Mouse (Mus musculus) left cerebral cortex, adult 9 months (tissue): ENCODE data around the gene Mrtfa.
A peak's percentile ranks its signal among the peaks of the same experiment; 100 is the strongest.
"Not testable (repeated sequence)": the region's sequence is repeated elsewhere in the genome, so short reads cannot be mapped to it uniquely, and the experiment has no call there.

Experiments used
- DNase-seq, 2 experiments: peaks; one replicate each; pipeline ENCODE4 v3.0.0; 2022; ENCODE audit warnings: low spot score in 2 of 2

Mrtfa gene

DNA sequence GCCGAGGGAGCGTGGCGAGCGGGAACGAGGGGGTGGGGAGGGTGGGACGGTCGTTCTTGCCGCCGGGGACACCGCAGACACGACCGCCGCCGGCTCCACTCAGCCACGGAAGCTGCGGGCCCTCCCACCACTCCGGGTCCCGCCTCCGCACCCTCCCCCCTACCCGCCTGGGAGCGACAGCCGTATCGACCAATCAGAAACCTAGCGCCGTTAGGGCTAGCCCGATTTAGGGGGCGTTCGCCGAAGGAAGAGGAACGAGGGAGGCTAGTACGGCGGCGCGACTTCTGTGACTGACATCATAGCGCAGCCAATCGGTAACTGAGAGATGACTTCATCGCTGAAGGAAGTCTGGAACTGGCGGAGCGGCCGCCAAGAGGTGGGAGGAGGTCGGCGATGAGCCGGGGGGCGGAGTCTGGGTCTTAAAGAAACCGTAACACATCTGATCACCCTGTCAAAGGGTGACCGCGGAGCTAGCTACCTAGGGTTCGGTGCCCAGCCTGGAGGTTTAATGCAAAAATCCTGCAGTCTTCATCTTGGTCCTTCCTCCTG, at the start of gene Mrtfa:
Gene Mrtfa (minus strand): TSS at position 128 of the 549 bp plus-strand sequence.
- peak; percentile 99 to 100 for DNase-seq

DNA sequence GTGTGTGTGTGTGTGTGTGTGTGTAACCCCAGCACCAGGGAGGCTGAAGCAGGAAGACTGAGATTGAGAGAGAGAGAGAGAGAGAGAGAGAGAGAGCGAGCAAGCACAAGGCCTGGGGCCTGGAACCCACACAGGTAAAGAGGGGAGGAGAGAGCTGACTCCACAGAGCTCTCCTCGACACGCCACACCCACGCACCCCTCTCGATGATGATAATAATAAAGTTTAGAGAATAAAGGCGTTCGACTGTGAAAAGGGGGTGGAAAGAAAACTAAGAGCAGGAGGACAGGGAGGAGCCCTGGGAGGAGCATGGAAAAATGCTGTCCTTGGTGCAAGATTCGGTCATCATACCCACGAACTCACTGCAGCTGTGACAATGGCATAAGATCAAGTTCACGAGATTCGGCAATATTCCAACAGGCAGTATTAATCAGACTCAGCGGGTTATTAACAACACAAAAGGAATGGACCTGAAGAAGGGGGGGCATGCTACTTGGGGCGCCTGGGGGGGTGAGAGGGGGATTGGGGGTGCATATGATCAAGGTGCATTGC, 49.3 kb upstream of the Mrtfa start:
- no peak for DNase-seq

DNA sequence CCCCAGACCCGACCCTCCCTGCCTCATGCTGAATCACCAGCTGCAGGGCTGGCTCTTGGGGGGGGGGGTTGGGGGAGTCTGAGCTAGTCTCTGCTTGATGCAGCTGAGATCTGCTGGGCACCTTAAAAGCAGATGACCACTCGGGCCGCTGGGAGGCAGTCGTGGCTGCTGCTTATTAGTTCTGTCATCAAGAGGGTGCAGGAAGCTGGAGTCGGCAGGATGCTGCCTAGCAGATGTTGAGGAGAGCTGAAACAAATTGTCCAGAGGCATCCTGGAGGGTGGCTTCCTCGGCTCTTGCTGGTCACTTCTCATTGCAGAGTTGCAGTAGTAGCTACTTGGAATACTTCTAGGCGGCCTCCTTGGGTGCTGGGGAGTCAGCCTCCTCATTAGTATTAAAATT, 48.7 kb upstream of the Mrtfa start:
- no peak for DNase-seq

DNA sequence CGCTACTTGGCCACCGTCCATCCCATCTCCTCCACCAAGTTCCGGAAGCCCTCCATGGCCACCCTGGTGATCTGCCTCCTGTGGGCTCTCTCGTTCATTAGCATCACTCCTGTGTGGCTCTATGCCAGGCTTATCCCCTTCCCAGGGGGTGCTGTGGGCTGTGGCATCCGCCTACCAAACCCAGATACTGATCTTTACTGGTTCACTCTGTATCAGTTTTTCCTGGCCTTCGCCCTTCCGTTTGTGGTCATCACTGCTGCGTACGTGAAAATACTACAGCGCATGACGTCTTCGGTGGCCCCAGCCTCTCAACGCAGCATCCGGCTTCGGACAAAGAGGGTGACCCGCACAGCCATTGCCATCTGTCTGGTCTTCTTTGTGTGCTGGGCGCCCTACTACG, 46.9 kb upstream of the Mrtfa start:
- DNase-seq, result no peak

DNA sequence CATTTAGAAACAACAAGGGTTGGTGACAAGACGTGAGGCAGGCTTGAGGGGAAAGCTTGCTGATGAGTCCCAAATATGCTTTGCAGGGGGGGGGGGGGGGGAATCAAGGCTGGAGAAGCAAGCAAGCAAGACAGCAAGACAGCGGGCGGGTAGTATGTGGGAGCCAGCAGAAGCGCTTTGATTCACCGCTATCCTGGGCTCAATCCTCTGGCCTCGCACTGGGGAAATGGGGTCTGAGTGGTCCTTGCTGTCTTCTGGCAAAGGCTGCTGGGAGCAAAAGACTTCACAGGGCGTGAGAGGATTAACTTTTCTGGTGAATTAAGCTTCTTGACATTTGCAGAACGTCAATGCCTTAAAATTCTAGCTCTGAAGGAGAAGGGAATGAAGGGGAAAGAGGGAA, 45.5 kb upstream of the Mrtfa start:
- DNase-seq, result no peak

DNA sequence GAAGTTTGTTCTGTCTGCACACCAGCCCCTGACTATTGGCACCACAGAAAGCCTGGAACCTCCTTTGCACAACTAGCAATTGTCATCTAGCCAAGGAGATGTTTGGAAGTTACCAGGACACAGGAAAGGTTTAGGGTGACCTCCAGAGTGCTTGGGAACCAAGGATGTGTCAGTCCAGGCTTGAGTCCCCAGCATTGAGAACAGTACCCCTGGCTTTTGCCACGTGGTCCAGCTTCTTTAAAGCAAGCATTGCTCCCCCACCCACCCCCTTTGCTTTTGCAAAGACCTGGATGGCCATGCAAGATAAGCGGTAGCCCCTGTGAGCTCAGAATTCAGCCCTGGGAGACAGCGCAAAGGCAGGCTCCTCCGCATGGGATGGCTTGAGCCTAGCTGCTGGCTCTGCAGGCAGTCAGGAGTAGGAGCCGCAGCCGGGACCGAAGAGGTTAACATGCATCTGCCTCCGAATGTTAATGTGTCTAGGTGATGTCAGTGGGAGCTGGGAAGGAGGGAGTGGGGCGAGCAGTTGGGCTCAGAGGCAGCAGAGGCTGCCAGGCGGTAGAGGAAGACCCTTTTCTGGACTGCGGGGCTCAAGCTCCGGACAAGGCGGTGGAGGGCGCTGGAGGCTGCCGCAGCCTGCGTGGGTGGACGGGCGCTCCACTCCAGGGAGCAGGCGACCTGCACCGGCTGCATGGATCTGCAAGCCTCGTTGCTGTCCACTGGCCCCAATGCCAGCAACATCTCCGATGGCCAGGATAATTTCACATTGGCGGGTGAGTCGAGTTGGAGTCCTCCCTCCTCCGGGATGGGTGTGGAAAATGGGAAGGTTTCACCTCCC, 44.7 kb upstream of the Mrtfa start, which contains the start of gene Mchr1:
Gene Mchr1 (plus strand): TSS at position 414 of the 835 bp plus-strand sequence.
- DNase-seq, result peak; percentile 59 to 79

DNA sequence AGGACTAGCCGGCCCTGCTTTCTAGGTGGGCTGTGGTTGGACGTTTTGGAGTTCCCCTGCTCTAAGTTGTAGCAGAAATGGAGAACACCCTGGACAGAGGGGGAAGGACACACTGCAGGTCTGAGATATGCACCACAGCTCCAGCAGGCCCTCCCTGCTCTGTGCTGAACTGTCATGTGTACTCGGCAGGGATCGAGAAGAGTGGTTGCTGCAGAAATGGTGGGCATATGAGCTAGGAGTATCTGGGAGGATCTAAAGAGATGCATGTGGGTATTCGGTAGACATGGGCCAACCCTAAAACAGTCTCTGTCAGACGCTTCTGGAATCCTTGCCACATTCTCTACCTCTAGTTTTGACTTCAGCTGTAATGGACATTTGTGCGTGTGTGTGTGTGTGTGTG, 40.8 kb upstream of the Mrtfa start:
- DNase-seq, result no peak

DNA sequence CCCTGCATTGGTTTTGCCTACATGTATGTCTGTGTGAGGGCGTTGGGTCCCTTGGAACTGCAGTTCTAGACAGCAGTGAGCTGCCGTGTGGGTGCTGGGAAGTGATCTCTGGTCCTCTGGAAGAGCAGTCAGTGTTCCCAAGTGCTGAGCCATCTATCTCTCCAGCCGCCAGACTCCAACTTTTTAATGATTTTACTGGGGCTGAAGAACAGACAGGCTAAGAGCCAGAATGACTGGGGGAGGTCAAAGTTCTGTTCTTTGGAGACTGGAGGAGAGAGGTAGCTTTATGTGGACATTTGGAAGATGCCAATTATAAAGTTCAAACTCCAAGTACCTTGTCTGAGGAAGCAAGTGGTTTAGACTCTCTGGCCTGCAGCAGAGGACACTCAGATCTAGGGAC, 39.2 kb upstream of the Mrtfa start:
- no peak for DNase-seq

DNA sequence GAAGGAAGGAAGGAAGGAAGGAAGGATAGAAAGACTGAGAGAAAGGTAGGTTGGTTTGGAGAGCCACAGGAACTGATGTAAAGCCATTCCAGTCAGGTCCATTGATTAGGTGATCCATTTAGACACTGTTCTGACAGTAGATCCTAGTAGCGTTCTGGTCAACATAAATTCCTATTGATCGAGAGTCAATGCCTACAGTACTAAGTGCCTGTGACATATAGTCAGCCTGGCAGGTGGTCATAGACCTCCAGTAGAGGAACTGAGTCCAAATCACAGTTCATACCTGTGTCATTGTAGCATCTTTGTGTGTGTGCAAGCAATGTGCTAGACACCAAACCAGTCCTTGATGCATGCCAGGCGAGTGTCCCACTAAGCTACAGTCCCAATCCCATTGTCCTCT, 37.7 kb upstream of the Mrtfa start:
- DNase-seq, result no peak

DNA sequence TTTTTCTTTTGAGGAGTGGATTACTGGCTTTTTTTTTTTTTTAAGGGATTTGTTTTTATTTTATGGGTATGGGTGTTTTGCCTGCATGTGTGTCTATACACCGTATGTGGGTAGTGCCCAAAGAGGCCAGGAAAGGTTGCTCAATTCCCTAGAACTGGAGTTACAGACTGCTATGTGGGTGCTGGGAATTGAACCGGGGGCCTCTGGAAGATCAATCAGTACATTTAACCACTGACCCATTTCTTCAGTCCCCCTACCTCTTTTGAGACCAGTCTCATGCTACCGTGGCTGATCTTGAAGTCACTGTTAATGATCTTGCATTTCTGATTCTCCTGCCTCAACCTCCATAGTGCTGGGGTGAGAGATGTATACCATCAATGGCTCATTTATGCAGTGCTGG, 36.7 kb upstream of the Mrtfa start:
- no peak for DNase-seq

DNA sequence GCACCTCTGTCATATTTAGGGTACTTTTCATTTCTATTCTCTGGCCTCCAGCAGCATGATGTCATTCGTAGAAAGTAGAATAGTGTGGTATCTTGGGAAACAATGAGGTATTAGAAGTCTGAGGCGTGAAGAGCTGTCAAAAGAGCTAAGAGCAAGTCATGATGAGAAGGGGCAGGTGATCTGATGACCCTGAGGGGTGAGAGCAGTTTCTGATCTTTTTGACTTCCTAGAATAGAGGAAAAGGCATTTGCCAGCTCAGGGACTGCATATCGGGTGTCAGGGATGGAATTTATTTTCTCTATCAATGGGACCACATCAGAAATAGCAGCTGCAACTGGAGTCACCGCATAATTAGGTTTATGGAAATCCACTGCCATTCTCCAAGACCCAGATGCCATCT, 36.2 kb upstream of the Mrtfa start:
- no peak for DNase-seq

DNA sequence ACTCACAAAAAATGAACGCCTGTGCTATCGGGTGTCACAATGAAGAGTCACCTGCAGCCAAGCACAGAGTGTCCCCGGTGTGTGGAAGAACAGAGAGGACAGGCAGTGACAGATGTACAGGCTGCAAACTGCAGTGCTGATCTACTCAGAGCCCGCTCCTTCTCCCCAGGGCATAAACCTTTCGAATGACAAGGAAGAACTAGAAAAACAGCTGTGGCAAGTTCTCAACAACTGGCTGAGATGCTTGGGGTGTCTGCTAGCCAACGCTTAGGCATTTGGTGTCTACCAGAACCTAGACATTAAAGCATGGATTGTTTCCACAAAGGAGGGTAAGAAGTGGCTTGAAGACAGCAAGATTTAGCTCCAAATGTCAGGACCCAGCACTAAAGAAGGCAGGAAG, 35.2 kb upstream of the Mrtfa start:
- no peak for DNase-seq

DNA sequence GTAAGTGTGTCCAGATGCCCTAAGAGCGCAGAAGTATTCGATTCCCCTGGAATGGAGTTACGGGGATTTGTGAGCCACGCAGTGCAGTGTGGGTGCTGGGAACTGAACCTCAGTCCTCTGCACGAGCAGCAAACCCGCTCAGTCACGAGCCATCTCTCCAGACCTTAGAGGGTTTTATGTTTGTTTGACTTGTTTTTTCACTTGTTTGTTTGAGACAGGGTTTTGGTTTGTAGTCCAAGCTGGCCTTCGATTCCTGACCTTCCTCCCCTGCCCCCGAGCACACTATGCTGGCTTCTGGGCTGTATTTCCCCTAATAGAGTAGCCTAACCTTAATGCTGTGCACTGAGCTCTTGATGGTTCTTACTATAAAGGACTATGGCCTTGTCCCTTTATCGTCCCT, 34.5 kb upstream of the Mrtfa start:
- no peak for DNase-seq

DNA sequence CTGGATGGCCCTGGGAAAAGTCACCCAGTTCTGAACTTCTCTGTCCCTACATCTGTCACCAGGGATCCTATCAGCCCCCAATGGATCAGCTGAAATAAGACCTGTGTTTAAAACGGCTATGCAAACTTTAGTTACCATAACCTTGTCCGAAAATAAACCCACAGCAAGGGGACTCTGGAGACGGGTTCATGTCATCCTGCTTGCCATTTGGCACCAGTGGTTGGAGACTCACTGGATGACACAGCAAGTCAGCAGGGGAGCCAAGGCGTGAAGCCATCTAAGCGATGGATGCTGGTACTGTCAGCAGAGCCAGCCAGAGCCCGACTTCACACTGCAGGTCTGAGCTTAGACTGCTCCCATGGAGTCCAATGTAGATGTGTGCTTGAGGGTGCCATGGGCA, 30.9 kb upstream of the Mrtfa start:
- DNase-seq, result no peak

DNA sequence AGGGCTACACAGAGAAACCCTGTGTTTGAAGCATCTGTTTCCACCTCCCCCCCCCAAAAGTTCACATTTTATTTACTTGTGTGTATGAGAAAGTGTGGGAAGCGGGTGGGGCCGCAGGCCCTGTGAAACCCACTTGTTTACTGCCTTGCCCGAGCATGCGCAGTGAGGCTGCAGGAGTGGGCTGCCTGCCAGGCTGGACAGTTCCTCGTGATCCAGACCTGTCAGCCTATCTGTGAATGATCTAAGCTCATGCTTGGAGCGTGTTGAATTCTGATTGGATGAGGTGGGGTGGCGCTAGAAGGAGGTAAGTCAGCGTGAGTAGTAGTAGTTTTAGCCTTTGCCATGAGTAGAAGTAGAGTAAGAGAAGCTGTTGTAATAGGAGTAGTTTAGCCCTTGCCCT, 29.5 kb upstream of the Mrtfa start:
- DNase-seq, result not testable (repeated sequence)

DNA sequence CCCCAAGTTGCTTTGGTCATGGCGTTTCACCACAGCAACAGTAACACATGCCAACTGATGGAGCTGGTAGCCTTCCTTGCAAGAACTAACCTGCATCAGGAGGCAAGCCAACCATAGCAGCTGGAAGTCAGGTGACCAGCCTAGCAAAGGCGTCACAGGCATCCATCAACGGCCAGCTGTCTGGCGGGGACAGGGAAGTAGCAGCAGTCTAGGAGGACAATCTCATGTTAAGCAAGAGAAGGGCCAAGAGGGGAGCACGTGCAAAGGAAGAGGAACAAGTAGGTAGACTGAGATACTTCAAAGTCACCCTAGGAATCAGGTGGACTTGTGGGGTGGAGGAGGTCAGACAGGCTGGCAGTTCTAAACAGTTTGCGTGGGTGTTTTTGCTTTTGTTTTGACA, 28.5 kb upstream of the Mrtfa start:
- no peak for DNase-seq

DNA sequence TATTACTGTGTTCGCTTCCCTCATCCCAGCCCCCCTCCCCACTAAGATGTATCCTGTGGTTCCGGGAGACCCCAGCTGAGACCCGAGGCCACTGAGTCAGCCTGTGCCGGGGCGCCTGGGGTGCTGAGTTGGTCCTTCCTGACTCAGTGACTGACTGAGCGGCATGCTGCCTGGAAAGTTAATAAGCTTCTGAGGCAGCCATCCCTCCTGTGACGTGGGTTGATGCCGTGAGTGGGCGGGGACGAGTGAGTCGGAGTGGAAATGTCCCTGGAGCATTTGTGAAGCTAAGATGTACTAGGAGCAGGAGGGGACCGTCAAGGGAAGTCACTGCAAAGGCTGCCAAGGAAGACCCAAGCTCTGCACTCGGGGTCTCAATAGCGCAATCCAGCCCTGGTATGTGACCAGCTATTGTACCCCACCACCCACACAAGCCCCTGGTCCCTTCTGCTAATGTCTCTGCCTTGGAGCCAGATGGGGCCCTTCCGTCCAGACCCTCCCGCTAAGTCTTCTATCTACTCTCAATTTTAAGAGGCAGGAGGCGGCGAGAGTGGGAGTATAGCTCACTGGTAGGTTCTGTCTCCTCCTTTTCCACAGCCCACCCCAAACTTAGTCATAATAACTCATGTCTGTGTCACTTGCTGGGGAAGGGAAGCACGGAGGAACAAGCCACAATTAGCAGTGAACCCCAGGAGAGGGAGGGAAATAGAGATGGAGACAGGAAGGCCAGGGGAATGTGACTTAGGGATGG, 26.5 kb upstream of the Mrtfa start:
- peak; percentile 44 to 71 for DNase-seq

DNA sequence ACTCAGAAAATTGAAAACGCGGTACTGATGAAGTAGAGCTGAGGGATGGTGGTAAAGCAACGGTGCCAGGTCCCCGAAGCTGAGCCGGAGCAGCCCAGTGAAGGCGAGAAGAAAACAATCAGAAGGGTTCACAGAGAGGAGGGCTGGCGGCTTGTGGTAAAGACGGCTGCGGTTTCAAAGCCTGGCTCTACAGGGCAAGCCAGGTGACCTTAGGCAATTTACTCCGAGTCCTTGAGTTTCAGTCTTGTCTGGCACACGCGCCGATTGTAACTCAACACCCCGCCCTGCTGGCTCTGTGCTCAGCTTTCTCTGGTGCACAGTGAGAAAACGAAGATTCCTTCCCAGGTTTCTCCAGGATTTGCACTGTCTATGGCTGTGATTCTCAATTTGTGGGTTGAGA, 22.4 kb upstream of the Mrtfa start:
- DNase-seq, result no peak

DNA sequence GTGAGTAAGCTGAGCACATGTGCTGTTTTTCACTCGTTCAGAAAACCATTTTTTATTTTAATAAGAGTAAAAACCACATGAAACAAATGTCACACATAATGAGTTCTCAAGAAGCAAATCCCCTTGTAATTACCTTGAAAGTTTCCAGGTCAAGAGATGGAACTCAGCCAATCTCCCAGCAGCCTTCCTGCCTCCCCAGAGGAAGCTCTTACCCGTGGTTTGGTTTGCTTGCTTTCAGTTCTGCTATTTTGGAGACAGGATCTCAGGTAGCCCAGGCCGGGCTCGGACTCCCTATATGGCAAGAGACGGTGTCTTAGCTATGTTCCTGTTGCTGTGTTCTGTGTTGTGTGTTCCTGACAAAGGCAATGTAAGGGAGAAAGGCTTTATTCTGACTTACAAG, 19.9 kb upstream of the Mrtfa start:
- DNase-seq, result no peak

DNA sequence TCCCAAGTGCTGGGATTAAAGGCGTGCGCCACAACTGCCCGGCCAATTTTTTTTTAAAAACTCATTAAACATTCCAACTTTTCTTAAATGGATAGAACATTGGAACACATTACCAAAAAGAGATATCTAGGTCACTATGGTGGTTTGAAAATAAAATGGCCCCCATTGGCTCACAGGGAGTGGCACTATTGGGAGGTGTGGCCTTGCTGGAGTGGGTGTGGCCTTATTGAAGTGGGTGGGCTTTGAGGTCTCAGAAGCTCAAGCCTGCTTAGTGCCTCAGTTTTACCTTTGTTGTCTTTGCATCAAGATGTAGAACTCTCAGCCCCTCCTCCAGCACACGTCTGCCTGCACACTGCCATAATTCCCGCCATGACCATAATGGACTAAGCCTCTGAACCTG, 11.9 kb upstream of the Mrtfa start:
- DNase-seq, result no peak

DNA sequence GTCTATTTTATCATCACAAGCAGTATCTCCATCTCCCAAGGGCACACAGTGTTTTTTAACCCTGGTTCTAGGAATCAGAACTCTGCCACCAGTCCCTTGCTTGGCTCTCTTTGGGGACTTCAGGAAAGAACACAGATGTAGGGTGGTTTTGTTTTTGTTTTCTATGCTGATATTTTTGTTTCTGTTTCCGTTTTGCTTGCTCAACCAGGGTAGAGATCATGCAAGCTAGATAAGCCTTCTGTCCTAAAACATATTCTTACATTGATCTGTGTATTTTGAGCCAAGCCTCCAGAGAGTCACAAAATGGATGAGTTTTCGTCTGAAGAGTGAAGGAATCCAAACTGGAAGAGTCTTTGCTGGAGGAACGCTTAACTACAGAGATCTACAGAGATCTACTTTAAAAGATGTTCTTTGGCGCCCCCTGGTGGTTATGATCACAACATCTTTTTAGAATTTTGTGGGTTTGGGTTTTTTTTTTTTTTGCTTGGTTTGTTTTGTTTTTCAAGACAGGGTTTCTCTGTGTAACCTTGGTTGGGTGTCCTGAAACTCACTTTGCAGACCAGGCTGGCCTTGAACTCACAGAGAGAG, 8.9 kb upstream of the Mrtfa start:
- peak in 1 of 2 experiments; percentile 76 for DNase-seq

DNA sequence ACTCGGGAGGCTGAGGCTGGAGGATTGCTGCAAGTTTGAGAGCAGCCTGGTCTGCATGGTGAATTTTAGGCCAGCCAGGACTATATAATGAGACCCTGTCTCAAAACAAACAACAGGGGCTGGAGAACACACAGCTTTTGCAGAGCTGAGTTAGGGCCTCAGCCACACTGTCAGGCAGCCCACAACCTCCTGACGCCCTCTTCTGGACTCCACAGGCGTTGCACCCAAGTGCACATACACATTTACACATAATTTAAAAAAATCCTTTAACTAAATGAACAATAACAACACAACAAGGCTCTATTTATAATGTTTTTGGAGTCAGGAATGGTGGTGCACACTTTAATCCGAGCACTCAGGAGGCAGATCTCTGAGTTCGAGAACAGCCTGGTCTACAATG, 7.9 kb upstream of the Mrtfa start:
- DNase-seq, result no peak
